Mouse (Mus musculus): ENCODE data around the gene Cyb5r3.

GRCm38 (mm10) chr15:83209719-83210118 is 37.3 kb upstream of the Cyb5r3 start:
- no peak for TF ChIP-seq CTCF (IDR thresholded peaks at IDR 0.05; ENCODE audit: low read depth)
- no peak for TF ChIP-seq EP300 (IDR thresholded peaks at IDR 0.05; ENCODE audit: low read depth)
